12 mouse cellular contexts compared by ENCODE assay signal in the genomic region with DNA sequence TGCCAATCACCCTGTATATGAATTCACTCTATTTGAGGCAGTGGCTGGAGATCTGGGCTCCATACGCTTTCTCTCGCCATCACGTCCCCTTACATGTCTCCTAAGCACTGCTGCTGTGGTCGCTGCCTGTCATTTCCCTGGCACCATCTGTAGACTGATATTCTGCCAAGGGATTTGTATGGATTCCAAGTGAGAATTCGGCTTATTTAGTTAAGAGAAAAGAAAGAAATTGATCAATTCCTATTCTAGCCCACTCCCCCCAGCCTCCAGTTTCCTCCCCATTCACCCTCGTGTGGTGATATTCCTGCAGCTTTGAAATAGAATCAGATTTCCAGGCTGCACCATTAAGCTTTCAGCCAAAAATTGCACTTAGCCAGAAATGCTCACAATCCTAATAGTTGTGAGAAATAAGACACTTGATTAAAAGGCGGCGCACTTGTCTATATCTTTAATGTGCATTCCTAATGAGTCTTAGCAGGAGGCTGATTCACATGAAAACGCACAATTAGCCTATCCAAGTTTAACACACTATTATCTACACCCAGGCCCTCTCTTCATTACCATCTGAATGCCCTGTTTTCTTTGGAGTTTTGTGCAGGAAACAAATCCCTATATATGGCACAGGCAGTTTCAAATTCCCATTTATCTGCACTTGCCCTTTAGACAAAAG.
A peak's percentile ranks its signal among the peaks of the same experiment; 100 is the strongest.
DNase-seq lines count a peak whose midpoint lies in the region; ATAC-seq and TF ChIP-seq lines count a peak whose summit lies in the region.
"Had no signal": no experiment of that assay in that cellular context is flagged by ENCODE, and none has a peak within 500 bp of the region (broad histone marks: within the 10 kb centered on the region; RNA-seq: fewer than 3 reads in every experiment).

No protein-coding gene starts in this region.

- H3K4me3 ChIP-seq in lung, embryonic 14.5 days (ENCODE audit: low read depth, low read length), result no peak overlapping the region
- no peak overlapping the region for H3K4me3 ChIP-seq in hindbrain, embryonic 11.5 days (ENCODE audit: low read depth, low read length)
- H3K4me3 ChIP-seq: liver, embryonic 15.5 days had no signal

- 67% methylated on average over 9 of the region's 9 CpGs for WGBS in lung, embryonic 14.5 days
- WGBS in hindbrain, embryonic 11.5 days, result 45% methylated on average over 9 of the region's 9 CpGs

- no peaks in the 10 kb centered on the region for H3K9me3 ChIP-seq in lung, embryonic 14.5 days (ENCODE audit: low read depth, low read length)
- no peaks in the 10 kb centered on the region for H3K9me3 ChIP-seq in hindbrain, embryonic 11.5 days (ENCODE audit: control insufficient read depth, low read length)

- no peak for TF ChIP-seq CTCF in lung, embryonic 14.5 days (IDR thresholded peaks at IDR 0.05; ENCODE audit: low read depth)

- no peak for ATAC-seq in lung, embryonic 14.5 days (ENCODE audit: insufficient read depth)
- ATAC-seq in hindbrain, embryonic 11.5 days (ENCODE audit: low FRiP score), result peak; percentile 71; the same call in 1 of the 2 replicates

- no peak overlapping the region for H3K27ac ChIP-seq in lung, embryonic 14.5 days (ENCODE audit: low read depth)
- H3K27ac ChIP-seq in hindbrain, embryonic 11.5 days (ENCODE audit: low read depth, low read length), result no peak overlapping the region
- H3K27ac ChIP-seq: liver, embryonic 15.5 days had no signal

- no peaks in the 10 kb centered on the region for H3K27me3 ChIP-seq in lung, embryonic 14.5 days (ENCODE audit: insufficient read depth, low read length)
- no peaks in the 10 kb centered on the region for H3K27me3 ChIP-seq in hindbrain, embryonic 11.5 days (ENCODE audit: control insufficient read depth, insufficient read depth, low read length)
- H3K27me3 ChIP-seq: liver, embryonic 15.5 days had no signal

- peak; percentile 11 for DNase-seq in lung, embryonic 14.5 days
- no peak for DNase-seq in lung, postnatal 36 days
- DNase-seq in hindbrain, embryonic 11.5 days (ENCODE audit: low spot score), result peak; percentile 14
- peak; percentile 23 for DNase-seq in left cerebral cortex, postnatal 4 days
- DNase-seq in right cerebral cortex, postnatal 25 days, result peak; percentile 6
- no peak for DNase-seq in kidney, postnatal 25 days
- no peak for DNase-seq in spleen, postnatal 14 days (ENCODE audit: low spot score in 2 of 2)
- no peak for DNase-seq in urinary bladder, postnatal 25 days (ENCODE audit: low spot score)
- DNase-seq: cerebellum, adult 8-10 months; kidney, postnatal 36 days; thymus, postnatal 25 days had no signal

- no peaks in the 10 kb centered on the region for H3K4me1 ChIP-seq in lung, embryonic 14.5 days (ENCODE audit: insufficient read depth)
- no peaks in the 10 kb centered on the region for H3K4me1 ChIP-seq in hindbrain, embryonic 11.5 days (replicated peaks; ENCODE audit: control insufficient read depth, insufficient read depth, low read length)
- H3K4me1 ChIP-seq: liver, embryonic 15.5 days had no signal

- no peaks in the 10 kb centered on the region for H3K36me3 ChIP-seq in lung, embryonic 14.5 days (ENCODE audit: insufficient read depth)
- no peaks in the 10 kb centered on the region for H3K36me3 ChIP-seq in hindbrain, embryonic 11.5 days (ENCODE audit: control insufficient read depth, insufficient read depth, low read length)
- H3K36me3 ChIP-seq: liver, embryonic 15.5 days had no signal

- intact Hi-C loops in left cerebral cortex, postnatal 4 days (cut with DNase I), result no loop called here

- no peak overlapping the region for H3K9ac ChIP-seq in lung, embryonic 14.5 days
- H3K9ac ChIP-seq in hindbrain, embryonic 11.5 days (ENCODE audit: low read depth, low read length), result no peak overlapping the region
- H3K9ac ChIP-seq: liver, embryonic 15.5 days had no signal

- H3K4me2 ChIP-seq in lung, embryonic 14.5 days, result no peak overlapping the region
- H3K4me2 ChIP-seq in hindbrain, embryonic 11.5 days (replicated peaks; ENCODE audit: low read depth, low read length), result no peak overlapping the region; the same call in 1 of the 2 replicates
- H3K4me2 ChIP-seq: liver, embryonic 15.5 days had no signal

Comparison
In these comparisons a context has a peak if more than half of its experiments do, and no peak if none do; other contexts are left out.
1. DNase-seq: peak in lung, embryonic 14.5 days (single experiment), hindbrain, embryonic 11.5 days (single experiment), left cerebral cortex, postnatal 4 days (single experiment) and right cerebral cortex, postnatal 25 days (single experiment); none in lung, postnatal 36 days (single experiment), kidney, postnatal 25 days (0 of 2), spleen, postnatal 14 days (0 of 2) and urinary bladder, postnatal 25 days (single experiment).